Mouse (Mus musculus) limb, embryonic 11.5 days (tissue): ENCODE data around the gene Osbpl11. TPM values are rescaled to one million over a fixed set of nuclear protein-coding genes. Genes with fewer than 3 reads are reported as not detected.

Source experiments
- ATAC-seq: fragments of 200-750 bp; cut with Nextera tagmentation; 2 replicates; pipeline ENCODE4 v1.8.0; 2017; ENCODE audit warnings: low read depth; ENCODE audit not compliant: insufficient number of reproducible peaks, low FRiP score, low TSS enrichment
- DNase-seq: peaks from one replicate; pipeline ENCODE4 v3.0.0-alpha.2; 2015; ENCODE audit warnings: low spot score
- H3K27ac ChIP-seq: fragments of 300-500 bp; sonication (generic); replicated peaks from 2 replicates; pipeline ENCODE4 v1.5.1; 2014; ENCODE audit warnings: low read depth, mild to moderate bottlenecking, low read length
- H3K27me3 ChIP-seq: fragments of 300-500 bp; sonication (generic); 2 replicates; pipeline ENCODE4 v1.6.1; 2014; ENCODE audit warnings: mild to moderate bottlenecking, low read length, mixed read lengths; ENCODE audit not compliant: control insufficient read depth, insufficient read depth
- H3K36me3 ChIP-seq: fragments of 300-500 bp; sonication (generic); 2 replicates; pipeline ENCODE4 v1.6.1; 2014; ENCODE audit warnings: mild to moderate bottlenecking, low read length, moderate library complexity, mixed read lengths; ENCODE audit not compliant: control insufficient read depth, insufficient read depth
- H3K4me1 ChIP-seq: fragments of 300-500 bp; sonication (generic); 2 replicates; pipeline ENCODE4 v1.6.1; 2014; ENCODE audit warnings: low read length, mixed read lengths; ENCODE audit not compliant: control insufficient read depth, insufficient read depth
- H3K4me2 ChIP-seq: fragments of 300-500 bp; sonication (generic); 2 replicates; pipeline ENCODE4 v1.6.1; 2014; ENCODE audit warnings: low read depth, mild to moderate bottlenecking, moderate library complexity; ENCODE audit not compliant: severe bottlenecking
- H3K4me3 ChIP-seq: fragments of 300-500 bp; sonication (generic); 2 replicates; pipeline ENCODE4 v1.5.1; 2014; ENCODE audit warnings: low read depth, low read length
- H3K9ac ChIP-seq: fragments of 300-500 bp; sonication (generic); 2 replicates; pipeline ENCODE4 v1.6.1; 2014; ENCODE audit warnings: mild to moderate bottlenecking, low read length
- H3K9me3 ChIP-seq: fragments of 300-500 bp; sonication (generic); 2 replicates; pipeline ENCODE4 v1.6.1; 2016; ENCODE audit warnings: low read length; ENCODE audit not compliant: control insufficient read depth
- WGBS: fragments of 180-500 bp; shearing (Covaris S2); extraction: QIAGEN DNeasy Blood & Tissue Kit; methylation state at CpG from one replicate; pipeline ENCODE4 v1.1.7; 2014; 5-methylcytosine and 5-hydroxymethylcytosine counted together
- polyA plus RNA-seq: library from polyadenylated mRNA; unstranded; fragments of >200 nt; fragmentation: Nextera tagmentation; extraction: Ambion mirVana; gene quantifications from 2 replicates; pipeline ENCODE4 v1.2.1, GENCODE M21; 2014

Osbpl11 gene
- polyA plus RNA-seq, 1 experiment from 2014 or later, result 23.3 TPM

- Histone ChIP-seq H3K27me3 (no peaks in the 10 kb centered on the region), H3K9me3 (no peaks in the 10 kb centered on the region), H3K4me2 (peak overlapping the region; percentile 58), H3K4me3 (peak overlapping the region; percentile 98), H3K4me1 (no peaks in the 10 kb centered on the region; the same call in 1 of the 2 replicates), H3K27ac (no peak overlapping the region), H3K36me3 (no peaks in the 10 kb centered on the region), H3K9ac (peak overlapping the region; percentile 12; the same call in 1 of the 2 replicates)
- whole genome bisulfite sequencing, result 23% methylated on average over 9 of the region's 9 CpGs
- DNase-seq (no peak), ATAC-seq (0 out of 2 replicates have a peak, but pooled peaks have one; percentile 17)
Measured at GRCm38 (mm10) chr16:33250651-33251120, 65.8 kb downstream of the Osbpl11 start.

- Histone ChIP-seq H3K4me1 (no peaks in the 10 kb centered on the region; the same call in 1 of the 2 replicates), H3K4me3 (peak within 1 kb of the TSS; percentile 98), H3K36me3 (no peaks in the 10 kb centered on the region), H3K9me3 (no peaks in the 10 kb centered on the region), H3K27me3 (no peaks in the 10 kb centered on the region), H3K27ac (peak within 1 kb of the TSS; percentile 52; the same call in 1 of the 2 replicates), H3K4me2 (peak within 1 kb of the TSS; percentile 73), H3K9ac (peak within 1 kb of the TSS; percentile 92)
- WGBS, result under 1% methylated on average over 72 of the region's 72 CpGs
- DNase-seq, result peak; percentile 97
- ATAC-seq, result peak; percentile 92
Measured at GRCm38 (mm10) chr16:33251194-33252051, 66.6 kb downstream of the Osbpl11 start, which contains the start of gene Snx4. Gene Snx4, plus strand, starts transcription at chr16:33251442.

GRCm38 (mm10) chr16:33255601-33256000, 70.7 kb downstream of the Osbpl11 start:
- Histone ChIP-seq H3K4me2 (no peak overlapping the region), H3K27me3 (no peaks in the 10 kb centered on the region), H3K9me3 (no peaks in the 10 kb centered on the region), H3K4me1 (no peaks in the 10 kb centered on the region; the same call in 1 of the 2 replicates), H3K27ac (no peak overlapping the region), H3K4me3 (no peak overlapping the region), H3K9ac (no peak overlapping the region), H3K36me3 (no peaks in the 10 kb centered on the region)
- WGBS, result 85% methylated on average over 7 of the region's 7 CpGs
- DNase-seq (no peak), ATAC-seq (no peak)

- ATAC-seq (no peak), DNase-seq (no peak)
- Histone ChIP-seq H3K27ac (no peak overlapping the region), H3K9ac (no peak overlapping the region), H3K36me3 (no peaks in the 10 kb centered on the region), H3K27me3 (no peaks in the 10 kb centered on the region), H3K4me1 (no peaks in the 10 kb centered on the region), H3K9me3 (no peaks in the 10 kb centered on the region), H3K4me2 (no peak overlapping the region), H3K4me3 (no peak overlapping the region)
- 96% methylated on average over 2 of the region's 2 CpGs for WGBS
Measured at GRCm38 (mm10) chr16:33258530-33258929, 73.7 kb downstream of the Osbpl11 start.

- H3K4me1 ChIP-seq, result no peaks in the 10 kb centered on the region
- 87% methylated on average over 3 of the region's 3 CpGs for WGBS
- H3K36me3 ChIP-seq, result no peaks in the 10 kb centered on the region; the same call in 1 of the 2 replicates
- no peak overlapping the region for H3K27ac ChIP-seq
- H3K9ac ChIP-seq, result no peak overlapping the region
- no peak overlapping the region for H3K4me3 ChIP-seq
- no peaks in the 10 kb centered on the region for H3K27me3 ChIP-seq
- H3K4me2 ChIP-seq, result no peak overlapping the region
- no peak for DNase-seq
- no peaks in the 10 kb centered on the region for H3K9me3 ChIP-seq
- ATAC-seq, result no peak
Measured at GRCm38 (mm10) chr16:33259824-33260223, 75.0 kb downstream of the Osbpl11 start.

GRCm38 (mm10) chr16:33260825-33261224, 76.0 kb downstream of the Osbpl11 start:
- ATAC-seq (no peak), DNase-seq (no peak)
- H3K4me3 ChIP-seq, result no peak overlapping the region
- no peaks in the 10 kb centered on the region for H3K4me1 ChIP-seq
- no peak overlapping the region for H3K9ac ChIP-seq
- H3K4me2 ChIP-seq, result no peak overlapping the region
- no peaks in the 10 kb centered on the region for H3K9me3 ChIP-seq
- WGBS, result 91% methylated on average over 8 of the region's 8 CpGs
- H3K27ac ChIP-seq, result no peak overlapping the region
- H3K27me3 ChIP-seq, result no peaks in the 10 kb centered on the region
- H3K36me3 ChIP-seq, result peaks cover 5% of the 10 kb centered on the region; the same call in 1 of the 2 replicates

- Histone ChIP-seq H3K36me3 (peaks cover 5% of the 10 kb centered on the region; the same call in 1 of the 2 replicates), H3K4me2 (no peak overlapping the region), H3K27ac (no peak overlapping the region), H3K9ac (no peak overlapping the region), H3K4me1 (no peaks in the 10 kb centered on the region), H3K9me3 (no peaks in the 10 kb centered on the region), H3K4me3 (no peak overlapping the region), H3K27me3 (no peaks in the 10 kb centered on the region)
- ATAC-seq (no peak), DNase-seq (no peak)
- 73% methylated on average over 2 of the region's 2 CpGs for whole genome bisulfite sequencing
Measured at GRCm38 (mm10) chr16:33261584-33262061, 76.8 kb downstream of the Osbpl11 start.

- no peak overlapping the region for H3K9ac ChIP-seq
- H3K36me3 ChIP-seq, result peaks cover 5% of the 10 kb centered on the region; the same call in 1 of the 2 replicates
- H3K4me3 ChIP-seq, result no peak overlapping the region
- no peak for ATAC-seq
- no peak overlapping the region for H3K4me2 ChIP-seq
- H3K27me3 ChIP-seq, result no peaks in the 10 kb centered on the region
- 91% methylated on average over 1 of the region's 1 CpGs for WGBS
- DNase-seq, result no peak
- H3K4me1 ChIP-seq, result no peaks in the 10 kb centered on the region
- H3K9me3 ChIP-seq, result no peaks in the 10 kb centered on the region
- H3K27ac ChIP-seq, result no peak overlapping the region
Measured at GRCm38 (mm10) chr16:33262096-33262495, 77.2 kb downstream of the Osbpl11 start.
